8 mouse cellular contexts compared by ENCODE assay signal in the genomic region with DNA sequence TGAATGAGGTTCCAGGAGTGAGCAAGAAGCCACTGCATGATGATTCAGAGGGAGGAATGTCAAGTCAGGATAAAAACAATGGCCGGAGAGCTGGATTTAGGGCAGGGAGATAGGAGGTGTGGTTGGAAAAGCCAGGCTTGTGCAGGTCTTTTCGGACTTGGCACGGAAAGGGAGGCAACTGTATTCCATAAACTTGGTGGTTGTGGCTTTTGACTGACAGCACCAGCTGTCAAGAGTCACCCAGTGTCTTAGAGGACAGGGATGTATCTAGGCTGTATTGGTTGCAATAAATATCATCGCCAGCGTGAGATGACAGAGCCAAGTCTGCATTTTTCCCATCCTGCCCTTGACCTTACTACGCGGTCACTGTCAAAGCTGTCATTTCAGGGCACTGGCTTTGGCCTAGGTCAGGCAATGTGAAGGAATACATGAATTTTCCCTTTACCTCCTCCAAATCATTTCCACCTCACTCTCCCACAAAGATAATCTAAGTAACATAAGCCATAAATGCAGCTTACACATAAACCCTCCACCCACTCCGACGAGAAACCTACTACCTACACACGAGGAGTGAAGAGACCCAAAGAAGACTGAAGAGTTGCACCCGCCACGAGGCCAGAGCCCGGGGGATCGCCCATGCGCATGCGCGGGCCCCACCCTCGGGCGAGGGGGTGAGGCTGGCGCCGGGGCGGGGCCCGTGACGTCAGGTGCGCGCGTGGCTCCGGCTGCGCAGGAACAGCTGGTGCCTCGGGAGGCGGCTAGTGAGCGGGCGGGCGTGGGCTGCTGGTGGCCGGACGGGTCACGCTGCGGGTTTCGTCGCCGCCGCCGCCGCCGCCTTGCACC. TPM values are rescaled to one million over a fixed set of nuclear protein-coding genes. Genes with fewer than 3 reads are reported as not detected.
A peak's percentile ranks its signal among the peaks of the same experiment; 100 is the strongest.
DNase-seq lines count a peak whose midpoint lies in the region; ATAC-seq and TF ChIP-seq lines count a peak whose summit lies in the region.

No protein-coding gene starts in this region.

- TF ChIP-seq CTCF in gastrocnemius, adult 2 months (IDR thresholded peaks at IDR 0.05): no peak
- no peak for TF ChIP-seq CTCF in hindbrain, postnatal 0 days (IDR thresholded peaks at IDR 0.05; ENCODE audit: low read depth)
- no peak for TF ChIP-seq CTCF in left cerebral cortex, adult 2 months (IDR thresholded peaks at IDR 0.05)

- intact Hi-C loops in gastrocnemius, adult 2 months (cut with DNase I): no loop called here
- intact Hi-C loops in left cerebral cortex, adult 2 months (cut with DNase I): loop anchor here (1.0 to 5.0 kb wide), 2 partner anchors 17 to 42 kb away; no protein-coding TSS in a partner anchor

- peaks cover 8% of the 10 kb centered on the region; the same call in 1 of the 2 replicates for H3K79me2 ChIP-seq in macrophage (ENCODE audit: inconsistent target)

- peak overlapping the region; percentile 99 for H3K27ac ChIP-seq in gastrocnemius, adult 2 months
- peak overlapping the region; percentile 81 for H3K27ac ChIP-seq in hindbrain, postnatal 0 days
- H3K27ac ChIP-seq in left cerebral cortex, adult 2 months: peak overlapping the region; percentile 89
- 0 out of 2 replicates have a peak overlapping the region, but pooled peaks have one; percentile 10 for H3K27ac ChIP-seq in macrophage

- H3K4me3 ChIP-seq in gastrocnemius, adult 2 months: peak overlapping the region; percentile 92
- H3K4me3 ChIP-seq in hindbrain, postnatal 0 days (ENCODE audit: low read length): peak overlapping the region; percentile 81
- peak overlapping the region; percentile 63 for H3K4me3 ChIP-seq in left cerebral cortex, adult 2 months
- H3K4me3 ChIP-seq in macrophage (ENCODE audit: inconsistent target): peak overlapping the region; percentile 49

- peak overlapping the region; percentile 77 for H3K9ac ChIP-seq in hindbrain, postnatal 0 days (replicated peaks; ENCODE audit: low read length)

- peak overlapping the region; percentile 81 for H3K4me2 ChIP-seq in hindbrain, postnatal 0 days (ENCODE audit: low read depth, low read length)

- peak; percentile 84 for ATAC-seq in activated CD4-positive, CD25-positive, alpha-beta regulatory T cell, adult 4 months
- peak; percentile 76 for ATAC-seq in common myeloid progenitor, adult 5-6 weeks (replicated peaks; ENCODE audit: low read depth, poor library complexity, severe bottlenecking)
- peak; percentile 95 for ATAC-seq in hindbrain, postnatal 0 days

- 6% methylated on average over 40 of the region's 45 CpGs for WGBS in hindbrain, postnatal 0 days
- WGBS in macrophage (ENCODE audit: missing documents): 8% methylated on average over 45 of the region's 45 CpGs

- no peaks in the 10 kb centered on the region for H3K36me3 ChIP-seq in hindbrain, postnatal 0 days (ENCODE audit: insufficient read depth, low read length)
- H3K36me3 ChIP-seq in macrophage (ENCODE audit: inconsistent target): no peaks in the 10 kb centered on the region

- H3K9me3 ChIP-seq in hindbrain, postnatal 0 days (ENCODE audit: low read length): no peaks in the 10 kb centered on the region

- H3K4me1 ChIP-seq in hindbrain, postnatal 0 days (ENCODE audit: insufficient read depth, low read length): peaks cover 20% of the 10 kb centered on the region

- H3K27me3 ChIP-seq in hindbrain, postnatal 0 days (ENCODE audit: insufficient read depth, low read length): no peaks in the 10 kb centered on the region

- DNase-seq in gastrocnemius, adult 2 months: peak; percentile 99
- DNase-seq in hindbrain, postnatal 0 days (ENCODE audit: low spot score): peak; percentile 96
- DNase-seq in left cerebral cortex, adult 2 months (ENCODE audit: extremely low spot score in 1 of 2, low spot score in 2 of 2): peak; percentile 94 to 97
- DNase-seq in retina, postnatal 7 days (ENCODE audit: low read depth, low spot score): peak; percentile 88
- peak; percentile 79 to 93 for DNase-seq in urinary bladder, adult 18-20 months (ENCODE audit: low spot score in 2 of 2)

RNA-seq across cellular contexts. Expression of a gene that starts 7.6 kb away (rescaled TPM):
- 1 to 10 TPM; 2.2 to 2.3 TPM for polyA plus RNA-seq in activated CD4-positive, CD25-positive, alpha-beta regulatory T cell, adult 4 months (2017; shearing (Covaris generic))
- total RNA-seq in common myeloid progenitor, adult 5-6 weeks (2017): 4.8 and 4.9 TPM in 2 replicates
- total RNA-seq in gastrocnemius, adult 2 months (2021): 10 to 100 TPM; 19.2 to 23.2 TPM
- 15.3 and 29.3 TPM in 2 replicates for total RNA-seq in hindbrain, postnatal 0 days (2014; rRNA removed)
- 17.7 and 19.6 TPM in 2 replicates for polyA plus RNA-seq in hindbrain, postnatal 0 days (2015; fragmentation: Nextera tagmentation; extraction: Ambion mirVana)
- 10 to 100 TPM; 16.0 to 16.2 TPM for total RNA-seq in left cerebral cortex, adult 2 months (2021)
- total RNA-seq in macrophage (2018; cell fraction: chromatin; rRNA removed): 10 to 100 TPM in 22 of 26 experiments, 1 to 10 TPM in 4; 7.3 to 56.2 (median 16.3) TPM
- total RNA-seq in macrophage (2018; cell fraction: cytosol; rRNA removed): 1 to 10 TPM; 2.4 to 6.0 (median 3.9) TPM
- 10 to 100 TPM in 16 of 26 experiments, 1 to 10 TPM in 10; 5.4 to 27.9 (median 11.3) TPM for total RNA-seq in macrophage (2018; cell fraction: nucleus; rRNA removed)
- polyA plus RNA-seq in macrophage (2018): 4.5 to 7.4 TPM (median 5.4 TPM) in 3 replicates

RNA-seq across cellular contexts. Expression of a gene that starts 29.0 kb away (rescaled TPM):
- 1 to 10 TPM; 3.2 to 4.9 TPM for polyA plus RNA-seq in activated CD4-positive, CD25-positive, alpha-beta regulatory T cell, adult 4 months (2017; shearing (Covaris generic))
- total RNA-seq in common myeloid progenitor, adult 5-6 weeks (2017): not detected in 2 replicates
- not detected for total RNA-seq in gastrocnemius, adult 2 months (2021)
- total RNA-seq in hindbrain, postnatal 0 days (2014; rRNA removed): not detected in 2 replicates
- polyA plus RNA-seq in hindbrain, postnatal 0 days (2015; fragmentation: Nextera tagmentation; extraction: Ambion mirVana): 0.64 and 0.87 TPM in 2 replicates
- total RNA-seq in left cerebral cortex, adult 2 months (2021): not detected
- total RNA-seq in macrophage (2018; cell fraction: chromatin; rRNA removed): not detected
- total RNA-seq in macrophage (2018; cell fraction: cytosol; rRNA removed): not detected
- total RNA-seq in macrophage (2018; cell fraction: nucleus; rRNA removed): not detected
- not detected in 3 replicates for polyA plus RNA-seq in macrophage (2018)

RNA-seq across cellular contexts. Expression of a gene that starts 56.7 kb away (rescaled TPM):
- polyA plus RNA-seq in activated CD4-positive, CD25-positive, alpha-beta regulatory T cell, adult 4 months (2017; shearing (Covaris generic)): 10 to 100 TPM; 54.3 to 75.1 TPM
- 3.4 TPM in 2 replicates for total RNA-seq in common myeloid progenitor, adult 5-6 weeks (2017)
- under 1 TPM; 0.28 to 0.36 TPM for total RNA-seq in gastrocnemius, adult 2 months (2021)
- 43.5 and 44.4 TPM in 2 replicates for total RNA-seq in hindbrain, postnatal 0 days (2014; rRNA removed)
- polyA plus RNA-seq in hindbrain, postnatal 0 days (2015; fragmentation: Nextera tagmentation; extraction: Ambion mirVana): 36.6 and 36.8 TPM in 2 replicates
- 10 to 100 TPM; 48.5 to 48.9 TPM for total RNA-seq in left cerebral cortex, adult 2 months (2021)
- total RNA-seq in macrophage (2018; cell fraction: chromatin; rRNA removed): 10 to 100 TPM in 11 of 26 experiments, 1 to 10 TPM in 11, under 1 TPM in 4; 0.31 to 73.6 (median 4.6) TPM
- total RNA-seq in macrophage (2018; cell fraction: cytosol; rRNA removed): 10 to 100 TPM in 8 of 26 experiments, 1 to 10 TPM in 18; 1.3 to 29.5 (median 2.6) TPM
- total RNA-seq in macrophage (2018; cell fraction: nucleus; rRNA removed): 10 to 100 TPM in 13 of 26 experiments, 1 to 10 TPM in 13; 1.2 to 19.8 (median 9.8) TPM
- polyA plus RNA-seq in macrophage (2018): 0.73 to 1.9 TPM (median 0.77 TPM) in 3 replicates

Comparison
In these comparisons a context has a peak if more than half of its experiments do, and no peak if none do; other contexts are left out.
1. Peak in every context shown above with its lines: DNase-seq, ATAC-seq, H3K4me3 ChIP-seq and H3K27ac ChIP-seq.
2. H3K27ac ChIP-seq: peak in every context shown above with its lines; median percentile 99 in gastrocnemius, adult 2 months; 89 in left cerebral cortex, adult 2 months; 81 in hindbrain, postnatal 0 days; 10 in macrophage.
3. RNA of a gene that starts 56.7 kb away (total RNA-seq): 48.5 to 48.9 TPM in left cerebral cortex, adult 2 months and 43.5 to 44.4 TPM in hindbrain, postnatal 0 days; 3.4 TPM in common myeloid progenitor, adult 5-6 weeks and 0.28 to 0.36 TPM in gastrocnemius, adult 2 months; every median in the first group is over 10 times any median in the second.